Mouse (Mus musculus) cortical plate, adult 2 months (tissue): ENCODE results near the gene Ddc.

Experiments used
- CTCF ChIP-seq: fragments of 200-500 bp; IDR thresholded peaks from 2 replicates; pipeline ENCODE4 v1.5.1; 2011; ENCODE audit warnings: mild to moderate bottlenecking, control low read depth, low read length; ENCODE audit not compliant: insufficient read depth; ENCODE audit errors: extremely low read depth
- POLR2A ChIP-seq: fragments of 200-500 bp; IDR thresholded peaks from 2 replicates; pipeline ENCODE4 v1.6.1; 2011; ENCODE audit warnings: mild to moderate bottlenecking, low read length, control low read depth; ENCODE audit not compliant: insufficient read depth; ENCODE audit errors: extremely low read depth

GRCm38 (mm10) chr11:11839874-11840273 is 58.1 kb downstream of the Ddc start:
- TF ChIP-seq POLR2A = no peak
- TF ChIP-seq CTCF = no peak
